Mouse (Mus musculus) embryo, embryonic 10.5 days (tissue): ENCODE measurements at regions not wholly inside any gene's neighbourhood (a gene's known extent, or its start where the extent isn't known, plus 50 kb on each side); places are given as distances from the start of the nearest gene placed in this dataset.

Experiments
- DNase-seq: peaks from one replicate; pipeline ENCODE4 v3.0.0-alpha.2; 2015; ENCODE audit warnings: low spot score

DNA sequence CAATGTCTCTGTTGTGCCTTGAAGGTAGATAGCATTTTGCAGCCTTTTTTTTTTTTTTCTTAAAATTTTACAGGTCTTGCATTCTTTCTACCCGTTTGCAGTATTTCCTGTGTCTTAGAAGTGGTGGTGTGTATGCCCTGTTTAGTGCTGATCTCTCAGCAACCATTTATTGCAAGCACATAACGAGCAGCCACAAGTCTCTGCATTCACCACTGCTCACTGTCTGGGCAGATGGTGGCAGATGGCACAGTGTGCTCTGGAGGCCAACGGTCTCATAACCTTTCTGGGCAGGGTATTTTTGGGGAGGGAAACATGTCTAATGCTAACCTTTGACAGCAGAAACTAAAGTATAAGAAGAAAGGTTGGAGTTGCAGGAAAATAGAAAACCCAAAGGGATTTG lies 266.1 kb upstream of the Ptger4 start:
- no peak for DNase-seq

DNA sequence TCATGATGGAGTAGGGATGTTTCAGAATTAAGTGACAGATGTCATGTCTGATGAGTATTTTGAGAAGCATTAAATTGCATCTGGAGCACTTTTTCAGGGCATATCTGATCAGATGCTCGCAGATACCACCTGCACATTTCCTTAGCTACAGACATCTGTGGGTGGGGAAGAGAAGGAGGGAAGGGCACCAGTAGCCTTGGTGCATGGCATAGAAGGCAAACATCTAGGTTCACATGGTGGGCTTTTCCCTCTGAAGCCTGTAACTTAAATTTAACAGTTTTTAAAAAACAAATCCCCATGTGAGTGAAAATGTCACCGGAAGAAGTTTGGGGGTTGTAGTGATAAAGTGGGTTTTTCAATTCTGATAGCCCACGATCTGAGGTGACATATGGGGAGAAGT lies 267.1 kb upstream of the Ptger4 start:
- DNase-seq: no peak

DNA sequence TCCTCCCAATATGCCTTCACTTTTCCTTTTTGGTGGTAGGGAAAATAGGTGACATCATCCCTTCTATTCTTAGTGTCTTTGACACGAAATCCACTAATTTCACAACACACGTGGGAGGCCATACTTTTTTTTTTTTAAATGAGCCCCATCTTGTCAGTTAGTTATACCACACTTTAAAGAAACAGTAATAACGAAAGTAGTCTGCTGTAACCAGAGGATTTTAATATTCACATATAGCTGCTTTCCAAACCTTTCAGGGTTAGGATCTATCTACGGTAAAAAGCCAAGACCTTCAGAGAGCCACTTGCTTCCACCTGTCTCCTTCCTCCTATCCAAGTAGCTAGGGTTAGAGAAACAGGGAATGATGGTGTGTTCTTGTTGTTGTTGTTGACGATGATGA lies 268.6 kb upstream of the Ptger4 start:
- DNase-seq: no peak

DNA sequence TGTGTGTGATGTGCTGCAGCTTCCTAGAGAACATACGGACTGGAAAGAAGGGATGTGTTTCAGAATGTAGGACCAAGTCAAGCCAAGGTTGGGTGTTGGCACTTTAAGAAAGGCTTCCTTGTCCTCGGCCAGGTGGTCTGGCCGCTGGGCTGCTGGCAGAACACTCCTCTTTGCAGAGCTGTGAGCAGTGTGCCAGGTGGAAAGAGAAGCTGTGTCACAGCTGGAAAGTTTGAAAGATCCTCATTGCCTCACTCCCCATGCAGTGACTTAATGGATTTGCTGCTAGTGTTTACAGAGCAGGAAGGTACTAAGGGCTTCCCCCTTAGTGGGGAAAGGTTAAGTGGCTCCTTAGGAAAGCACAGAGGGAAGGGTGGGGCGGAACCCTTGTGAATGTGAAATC lies 269.2 kb upstream of the Ptger4 start:
- no peak for DNase-seq

DNA sequence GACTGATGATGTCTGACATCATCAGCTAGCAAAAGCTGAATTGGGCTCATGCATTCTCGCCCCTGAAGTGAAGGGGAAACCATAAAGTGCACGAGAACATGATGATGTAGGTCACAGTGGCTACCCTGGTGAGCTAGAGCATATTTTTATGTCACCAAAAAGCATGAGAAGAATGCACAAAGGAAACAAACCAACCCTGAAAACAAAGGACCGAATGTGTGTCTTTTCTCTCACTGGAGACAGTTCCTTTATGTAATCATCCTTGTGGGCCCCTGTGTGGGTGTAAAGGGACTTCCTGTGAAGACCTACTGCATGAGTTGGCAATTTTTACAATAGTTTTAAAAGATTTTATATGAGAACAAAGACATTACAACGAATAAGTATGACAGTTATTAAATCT lies 270.2 kb upstream of the Ptger4 start:
- no peak for DNase-seq

DNA sequence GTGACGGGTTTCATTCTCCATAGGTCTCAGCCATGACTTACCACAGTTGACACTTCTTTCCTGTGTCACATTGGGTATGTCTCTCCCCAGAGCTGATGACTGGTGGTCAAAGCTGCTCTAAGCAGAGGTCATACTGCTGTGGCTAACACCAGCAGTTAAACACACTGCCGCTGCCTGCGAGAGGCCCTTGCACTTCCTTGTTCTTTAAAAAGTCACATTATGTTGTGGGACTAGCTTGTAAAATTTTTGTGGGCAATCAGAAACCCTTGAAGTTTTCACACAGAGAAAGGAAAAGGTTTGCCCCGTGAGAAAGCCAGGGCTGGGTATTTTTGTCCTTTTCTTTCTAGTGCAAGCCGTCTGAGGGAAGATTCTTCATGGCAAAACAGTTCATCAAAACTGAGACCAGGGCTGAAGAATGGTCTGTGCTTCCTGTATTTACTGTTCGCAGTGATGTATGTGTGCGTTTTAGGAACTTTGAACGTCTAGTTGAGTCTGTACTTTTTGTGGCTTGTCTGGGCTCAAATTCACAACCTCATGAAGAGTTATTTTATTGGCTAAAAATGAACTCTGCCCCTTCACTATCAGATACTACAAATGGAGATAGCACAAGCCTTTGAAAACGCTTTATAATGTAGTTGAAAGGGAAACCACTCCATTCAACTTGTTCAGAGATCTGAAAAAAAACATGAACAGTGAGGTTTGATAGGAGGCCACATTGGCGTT lies 273.4 kb upstream of the Ptger4 start:
- no peak for DNase-seq

DNA sequence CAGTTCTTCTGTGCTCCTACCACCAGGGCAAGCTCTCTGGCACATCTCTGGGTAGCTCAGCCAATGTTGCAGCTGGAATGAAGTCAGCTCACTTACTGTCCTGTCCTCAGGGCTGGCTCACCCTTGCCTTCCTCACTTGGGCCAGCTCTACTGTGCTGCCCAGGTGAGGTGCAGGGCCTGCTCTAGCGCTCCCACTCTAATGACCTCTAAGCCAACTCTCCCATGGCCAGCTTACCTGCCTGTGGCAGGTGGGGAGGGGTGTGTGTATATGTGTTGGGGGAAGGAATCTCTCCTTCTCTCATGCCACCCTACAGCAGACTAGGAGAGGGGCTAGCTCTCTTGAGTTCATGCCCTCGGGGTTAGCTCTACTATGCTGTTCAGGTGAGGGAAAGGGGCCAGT lies 275.6 kb upstream of the Ptger4 start:
- DNase-seq: no peak

DNA sequence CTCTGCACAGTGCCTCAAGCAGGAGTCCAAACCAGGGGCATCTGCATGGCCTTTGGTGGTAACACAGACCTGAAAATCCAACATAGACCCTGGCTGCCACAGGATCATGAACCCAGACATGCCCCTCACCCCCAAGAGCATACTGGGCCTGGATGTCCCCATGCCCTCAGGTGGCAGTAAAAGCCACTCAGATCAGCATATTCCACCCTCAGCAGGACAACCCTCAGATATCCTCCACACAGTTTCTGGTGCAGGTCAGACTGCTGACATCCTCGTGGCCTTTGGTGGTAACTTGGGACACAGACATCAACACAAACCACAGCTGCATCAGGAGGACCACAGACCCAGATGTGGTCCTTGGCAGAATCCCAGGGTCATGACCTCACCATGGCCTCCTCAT lies 276.0 kb upstream of the Ptger4 start:
- no peak for DNase-seq

DNA sequence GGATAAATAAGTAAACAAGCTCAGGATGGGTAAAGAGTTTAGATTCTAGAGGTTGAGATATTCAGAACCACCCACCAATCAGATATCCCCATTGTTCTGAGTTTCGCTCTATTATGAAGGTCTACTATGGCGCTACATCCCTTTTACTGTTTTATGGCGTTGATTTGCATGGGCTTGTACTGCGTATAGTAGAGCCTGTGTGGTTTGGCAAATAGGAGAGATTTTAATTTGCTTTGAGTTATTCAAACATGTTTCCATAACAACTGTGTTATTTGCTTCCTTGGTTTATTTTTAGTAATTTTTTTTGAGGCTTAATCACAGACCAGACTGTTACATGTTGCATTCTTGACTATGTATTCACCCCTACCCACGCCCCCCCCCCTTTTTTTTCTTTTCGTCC lies 284.6 kb upstream of the Ptger4 start:
- no peak for DNase-seq

DNA sequence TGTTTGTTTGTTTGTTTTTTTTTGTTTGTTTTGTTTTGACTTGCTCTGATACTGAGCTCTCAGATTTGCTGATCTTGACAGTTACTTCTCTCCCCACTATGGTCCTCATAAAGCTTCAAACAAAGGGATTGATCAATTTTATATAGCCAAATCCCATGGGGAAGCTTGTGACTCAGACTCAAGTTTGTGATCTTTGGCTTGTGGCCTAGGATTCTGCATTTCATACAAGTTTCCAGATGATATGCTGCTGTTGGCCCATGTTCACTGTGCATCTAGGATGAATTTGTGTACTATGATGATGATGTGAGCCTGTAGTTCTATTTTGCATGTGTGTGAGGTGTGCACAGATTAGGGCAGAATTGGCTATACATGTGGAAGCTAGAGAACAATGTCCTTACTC lies 289.7 kb upstream of the Ptger4 start:
- DNase-seq: no peak

DNA sequence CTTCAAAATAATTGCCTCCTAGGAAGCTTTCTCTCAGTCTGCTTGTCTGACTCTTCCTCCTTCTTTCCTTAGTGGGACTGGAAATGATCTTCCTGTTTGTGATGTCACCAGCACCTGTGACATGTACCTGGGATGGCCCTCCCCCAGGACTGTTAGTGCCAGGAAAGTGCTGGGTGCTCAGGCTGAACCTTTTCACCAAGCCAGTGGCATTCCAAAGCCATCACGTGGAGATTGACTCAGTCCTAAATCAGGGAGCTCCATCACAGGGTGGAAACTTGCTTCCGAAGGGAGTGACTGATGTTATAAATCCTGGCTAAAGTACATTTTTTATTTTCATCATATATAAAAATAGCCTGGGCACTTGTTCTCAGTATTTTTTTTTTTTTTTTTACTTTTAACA lies 293.4 kb upstream of the Ptger4 start:
- no peak for DNase-seq

DNA sequence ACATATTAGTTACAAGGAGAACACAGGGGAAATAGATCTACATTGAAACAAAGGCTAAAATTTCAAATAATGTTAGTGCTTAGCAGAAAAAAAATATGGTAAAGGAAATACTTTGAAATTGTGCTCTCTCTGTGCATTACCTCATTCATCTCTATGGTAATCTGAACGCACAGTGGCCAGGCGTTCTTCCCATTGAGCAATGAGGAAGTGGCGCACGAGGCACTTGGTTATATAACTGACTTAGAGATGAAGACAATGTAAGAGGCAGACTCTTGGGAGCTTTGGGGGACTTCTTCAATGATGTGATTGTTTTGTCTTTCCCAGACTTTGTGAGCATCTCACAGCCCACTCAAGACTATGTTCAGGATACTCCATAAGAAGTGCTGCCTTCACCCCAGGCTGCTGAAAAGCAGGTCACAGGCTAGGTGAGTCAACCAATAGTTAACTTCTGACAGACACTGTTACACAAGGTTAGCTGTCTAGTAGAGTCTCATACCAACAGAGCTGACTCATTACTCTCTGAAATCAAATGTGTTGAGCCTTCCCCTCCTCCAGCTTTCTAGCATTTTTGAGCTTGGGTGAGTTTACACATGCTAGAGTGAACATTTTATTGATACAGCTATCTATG lies 295.4 kb upstream of the Ptger4 start:
- no peak for DNase-seq

DNA sequence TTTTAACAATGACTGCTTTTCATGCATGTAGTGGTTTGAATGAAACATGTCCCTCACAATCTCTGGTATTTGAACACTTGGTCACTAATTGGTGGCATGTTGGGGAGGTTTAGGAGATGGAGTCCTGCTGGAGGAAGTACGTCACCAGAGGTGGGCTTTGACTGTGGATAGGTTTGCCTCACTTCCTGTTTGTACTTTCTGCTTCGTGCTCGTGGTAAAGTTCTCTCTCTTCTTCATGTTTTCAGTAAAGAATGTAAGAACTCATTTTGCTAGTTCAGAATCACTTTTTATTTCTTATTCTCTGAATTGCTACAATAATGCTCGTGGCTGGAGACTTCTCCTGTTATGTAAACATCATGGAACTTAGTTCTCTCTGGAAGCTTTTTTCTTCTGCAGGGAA lies 310.5 kb upstream of the Ptger4 start:
- DNase-seq: no peak

DNA sequence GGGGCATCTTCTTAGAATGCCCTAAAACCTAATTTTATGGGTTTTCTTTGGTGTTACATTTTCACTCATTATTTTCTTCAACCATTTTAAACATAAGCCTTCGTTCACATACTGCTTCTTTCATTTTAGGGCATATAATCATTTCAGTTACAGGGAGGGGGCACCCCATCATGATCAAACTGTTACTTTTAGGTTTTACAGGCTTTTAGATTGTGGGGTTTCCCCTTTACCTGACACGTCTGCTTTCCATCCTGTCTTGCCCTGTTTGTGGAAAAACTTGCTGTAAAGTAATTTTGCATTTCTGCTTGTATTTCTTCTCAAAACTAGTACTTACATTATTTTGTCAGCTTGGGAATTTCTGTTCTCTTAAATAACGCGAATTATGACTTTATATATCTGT lies 310.9 kb upstream of the Ptger4 start:
- DNase-seq: no peak

DNA sequence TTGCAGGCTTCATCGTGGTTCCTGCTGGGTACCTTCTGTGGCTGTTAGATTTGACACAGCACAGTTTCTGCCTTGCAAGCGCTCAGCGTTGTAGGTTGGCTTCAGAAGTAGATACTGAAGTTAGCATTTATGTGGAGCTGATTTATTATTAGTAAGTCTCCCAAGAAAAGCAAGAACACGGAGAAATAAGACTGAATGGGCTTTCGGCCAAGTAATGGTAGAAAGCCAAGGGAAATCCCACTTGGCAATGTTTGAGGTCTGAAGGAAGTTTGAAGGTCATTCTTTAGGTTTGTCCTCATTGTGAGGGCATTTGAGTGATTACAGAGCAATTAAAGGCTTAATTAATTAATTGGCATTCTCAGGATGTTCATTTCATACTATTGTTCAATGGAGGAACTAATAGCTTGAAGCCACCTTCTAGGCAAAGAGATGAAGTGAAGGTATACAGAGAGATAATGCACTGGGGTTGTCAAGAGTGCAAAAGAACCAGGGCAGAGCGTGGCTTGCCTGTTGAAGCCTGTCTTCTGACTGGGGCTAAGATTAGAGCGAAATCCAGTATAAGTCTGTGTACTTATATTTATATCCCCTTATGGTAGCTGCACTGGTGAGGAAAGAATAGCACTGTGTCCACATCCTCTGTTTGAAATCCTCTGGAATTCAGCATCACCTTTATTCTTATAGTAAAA lies 311.5 kb upstream of the Ptger4 start:
- DNase-seq: no peak

DNA sequence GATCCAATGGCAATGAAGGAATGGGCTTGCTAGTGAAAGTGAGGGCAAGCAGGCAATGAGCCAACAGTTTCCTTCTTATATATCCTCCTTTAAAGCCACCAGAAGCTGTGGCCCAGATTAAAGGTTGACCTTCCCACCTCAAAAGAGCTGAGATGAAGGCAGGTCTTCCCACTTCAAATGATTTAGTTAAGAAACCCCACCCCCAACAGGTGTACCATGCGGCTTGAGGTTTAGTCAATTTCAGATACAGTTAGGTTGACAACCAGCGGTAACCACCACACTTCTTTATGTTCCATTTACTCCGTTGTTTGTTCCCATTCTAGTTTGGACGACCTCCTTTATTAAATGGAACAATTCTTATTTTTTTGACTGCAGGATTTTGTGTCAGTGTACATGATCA lies 317.8 kb upstream of the Ptger4 start:
- no peak for DNase-seq

DNA sequence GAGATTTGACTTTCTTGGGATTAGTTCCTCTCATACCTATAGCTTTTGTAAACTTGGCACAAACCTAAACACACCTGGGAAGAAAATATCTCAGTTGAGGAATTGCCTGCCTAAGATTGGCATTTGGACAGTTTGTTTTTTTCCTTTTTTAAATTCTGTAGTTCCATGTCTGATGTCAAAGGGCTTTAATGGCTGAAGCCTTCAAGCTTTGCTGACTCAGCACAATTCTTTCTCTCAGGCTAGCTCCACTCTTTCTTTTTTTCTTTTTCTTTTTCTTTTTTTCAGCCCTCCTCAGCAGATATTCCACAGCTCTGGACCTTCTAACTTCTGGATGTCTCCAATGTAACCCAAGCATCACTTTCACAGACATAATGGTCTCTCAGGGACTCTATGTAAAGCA lies 330.4 kb upstream of the Ptger4 start:
- no peak for DNase-seq

DNA sequence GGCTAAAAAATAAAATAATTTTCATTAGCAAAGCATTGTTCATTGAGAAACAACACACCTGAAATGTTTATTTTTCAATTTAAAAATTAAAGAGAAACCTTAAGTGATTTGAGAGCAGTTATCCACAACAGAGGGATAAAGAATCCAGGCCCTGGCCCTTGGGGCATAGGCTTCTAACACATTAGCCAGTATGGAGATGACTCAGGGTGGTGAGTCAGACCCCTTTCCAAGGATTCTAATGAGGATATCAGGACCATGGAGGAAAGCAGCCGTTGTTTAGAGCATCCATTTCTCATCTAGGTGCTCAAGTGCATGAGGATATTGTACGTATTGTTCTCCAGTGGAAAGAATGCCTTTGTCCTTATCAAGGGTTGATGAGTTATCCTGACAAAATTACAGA lies 335.6 kb upstream of the Ptger4 start:
- no peak for DNase-seq

DNA sequence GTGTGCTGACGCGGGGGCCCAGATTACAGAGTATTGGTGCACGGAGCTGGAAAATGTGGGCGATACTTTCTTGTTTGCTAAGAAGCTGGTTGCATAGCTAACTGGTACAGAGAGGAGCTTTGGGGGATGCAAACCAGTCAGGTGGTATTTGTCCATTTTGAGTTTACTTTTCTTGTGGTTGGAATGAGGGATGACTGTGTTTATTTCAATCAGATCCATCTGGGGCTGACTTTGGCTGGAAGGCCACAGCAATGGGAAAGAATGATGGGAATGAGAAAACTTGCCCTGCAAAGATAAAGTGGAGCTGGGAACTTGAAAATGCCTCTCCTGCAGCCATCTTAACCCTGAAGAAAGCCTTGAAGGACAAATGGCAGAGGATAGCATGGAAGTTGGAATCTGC lies 336.4 kb upstream of the Ptger4 start:
- no peak for DNase-seq

DNA sequence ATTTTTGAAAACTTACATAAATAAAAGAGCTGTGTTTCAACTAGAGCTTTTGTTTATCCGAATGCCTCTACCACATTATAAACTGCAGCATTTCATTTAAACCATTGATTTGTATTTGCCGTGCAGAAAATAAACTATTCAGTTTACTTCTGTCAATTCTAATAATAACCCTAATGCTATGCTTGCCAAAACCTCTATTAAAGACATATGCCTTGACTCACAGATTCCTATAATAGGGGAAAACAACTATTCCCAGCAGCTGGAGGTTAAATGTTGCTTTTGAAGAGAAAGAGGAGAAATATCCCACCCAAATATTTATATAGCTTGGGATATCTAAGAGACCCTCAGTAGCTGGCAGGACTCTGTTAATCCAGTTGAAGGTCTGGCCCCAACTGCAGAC lies 340.4 kb upstream of the Ptger4 start:
- no peak for DNase-seq

DNA sequence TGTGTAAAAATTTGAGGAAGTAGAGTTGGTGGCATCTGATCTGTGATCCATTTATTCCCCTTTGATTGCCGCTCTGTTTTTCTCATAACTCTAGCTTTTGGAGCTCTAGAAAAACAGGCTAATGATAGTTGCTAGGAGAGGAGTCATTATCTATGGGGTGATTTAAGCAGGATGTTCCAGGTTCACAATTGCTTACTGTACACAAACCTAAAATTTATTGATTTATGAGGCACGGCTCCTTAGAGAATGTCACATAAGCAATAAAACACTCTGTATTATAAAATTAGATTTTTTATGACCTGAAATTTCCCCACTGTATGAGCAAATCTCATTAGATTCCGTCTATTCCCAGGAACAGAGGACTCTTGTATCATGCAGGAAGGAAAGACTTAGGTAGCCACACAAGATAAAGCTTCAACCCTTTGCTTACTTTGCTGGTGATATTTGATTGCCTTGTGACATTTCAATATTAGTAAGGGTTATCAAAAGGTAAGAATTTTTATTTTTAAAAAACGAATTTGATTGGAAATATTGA lies 360.8 kb upstream of the Ptger4 start:
- no peak for DNase-seq

DNA sequence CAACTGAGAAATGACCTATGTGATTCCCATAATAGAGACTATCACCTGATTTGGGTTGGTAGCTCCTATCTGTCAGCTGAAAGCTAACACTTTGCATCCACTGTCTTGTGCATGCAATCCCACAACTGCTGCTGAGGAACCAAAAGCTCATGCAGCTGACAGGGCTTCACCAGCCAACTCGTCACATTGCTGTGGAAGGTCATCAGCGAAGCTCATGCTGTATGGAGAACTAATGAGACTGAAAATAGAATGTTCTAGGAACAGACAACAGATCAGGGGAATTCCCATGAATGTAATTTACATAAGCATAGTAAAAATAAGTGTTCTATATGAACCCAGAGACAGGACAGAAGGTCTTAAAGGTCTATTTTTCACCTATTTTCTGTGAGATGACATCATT lies 363.5 kb upstream of the Ptger4 start:
- no peak for DNase-seq

DNA sequence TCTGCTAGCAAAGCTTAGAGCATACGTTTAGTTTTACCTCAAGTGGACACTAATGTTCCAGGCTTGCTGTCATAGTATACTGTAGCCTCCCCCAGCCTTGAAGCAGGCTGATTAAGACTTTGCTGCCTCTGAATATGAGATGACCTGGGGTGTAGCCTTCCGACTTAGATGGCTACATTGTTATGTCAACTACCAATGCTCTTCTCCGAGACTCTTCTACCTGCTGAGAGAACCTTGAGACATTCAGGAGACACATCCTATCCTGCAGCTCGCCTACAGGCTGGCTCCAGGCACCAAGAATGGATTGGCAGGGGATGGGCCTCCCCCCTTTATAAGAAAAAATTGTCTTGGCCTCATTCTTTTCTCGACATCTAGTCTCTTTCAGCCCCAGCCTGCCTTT lies 379.0 kb upstream of the Ptger4 start:
- DNase-seq: no peak
